Mouse (Mus musculus) liver, embryonic 14.5 days (tissue): ENCODE results near the gene Fam169a.

ENCODE experiments used
- CTCF ChIP-seq: IDR thresholded peaks from 2 replicates; pipeline ENCODE4 v1.5.1; 2016; ENCODE audit warnings: antibody characterized with exemption, low read depth, control low read depth
- EP300 ChIP-seq: IDR thresholded peaks from 2 replicates; pipeline ENCODE4 v1.6.1; 2016; ENCODE audit warnings: antibody characterized with exemption, low read depth

DNA sequence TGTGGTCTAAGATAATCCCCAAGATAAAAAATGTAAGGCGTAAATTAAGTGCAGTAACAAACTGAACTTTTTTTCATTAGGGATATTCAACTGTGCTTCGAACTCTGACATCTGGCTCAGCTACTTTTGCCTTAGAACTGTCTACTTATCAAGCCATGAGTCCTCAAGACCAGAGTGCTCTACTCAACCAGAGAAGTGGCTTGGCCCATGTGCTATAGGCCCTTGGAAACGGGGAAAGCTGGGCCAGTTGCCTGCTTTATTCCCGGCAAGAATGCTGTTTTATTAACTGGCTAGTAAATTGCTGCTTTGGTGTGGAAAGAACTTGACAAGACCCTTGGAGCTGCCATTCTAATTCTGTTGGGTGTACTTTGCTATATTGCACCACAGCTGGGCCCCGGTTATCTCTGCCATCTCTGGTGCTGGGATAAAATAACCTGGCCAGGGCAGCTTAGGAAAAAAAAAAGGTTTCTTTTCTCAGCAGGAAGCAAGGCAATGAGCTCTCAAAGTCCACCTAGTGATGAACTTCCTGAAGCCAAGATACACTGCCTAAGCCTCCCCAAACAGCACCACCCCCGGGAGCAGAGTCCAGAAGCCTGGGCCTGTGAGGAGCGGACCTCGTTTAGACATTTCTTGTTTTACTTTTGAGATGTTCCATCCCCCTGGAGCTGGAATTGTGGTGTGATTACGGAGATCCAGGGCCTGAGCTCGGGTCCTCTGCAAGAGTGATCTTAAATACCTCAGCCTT lies 108.6 kb downstream of the Fam169a start:
- TF ChIP-seq EP300 (no peak), CTCF (no peak)
